Mouse (Mus musculus): ENCODE data around the gene Srsf7.

DNA sequence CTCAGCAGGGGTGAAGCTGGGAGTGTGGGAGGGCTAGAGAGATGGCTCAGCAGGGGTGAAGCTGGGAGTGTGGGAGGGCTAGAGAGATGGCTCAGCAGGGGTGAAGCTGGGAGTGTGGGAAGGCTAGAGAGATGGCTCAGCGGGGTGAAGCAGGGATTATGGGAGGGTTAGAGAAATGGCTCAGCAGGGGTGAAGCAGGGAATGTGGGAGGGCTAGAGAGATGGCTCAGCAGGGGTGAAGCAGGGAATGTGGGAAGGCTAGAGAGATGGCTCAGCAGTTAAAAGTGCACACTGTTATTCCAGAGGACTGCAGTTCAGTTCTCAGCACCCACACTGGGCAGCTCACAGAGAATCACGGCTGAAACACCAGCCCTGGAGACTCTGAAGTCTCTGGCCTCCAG lies 53.5 kb downstream of the Srsf7 start:
- TF ChIP-seq POLR2AphosphoS5 (IDR thresholded peaks at IDR 0.05; ENCODE audit: insufficient replicate concordance, low read depth, low read length) = no peak
- TF ChIP-seq CTCF (IDR thresholded peaks at IDR 0.05; ENCODE audit: low read depth, low read length) = no peak
- TF ChIP-seq GATA1 (IDR thresholded peaks at IDR 0.05; ENCODE audit: borderline replicate concordance, low read length) = no peak
- no peak for TF ChIP-seq TAL1 (conservative IDR thresholded peaks at IDR 0.05; ENCODE audit: low read depth, low read length)

Data from G1E (cell line).